Mouse (Mus musculus) frontal cortex, postnatal 14 days (tissue): ENCODE results near the gene Syt14.

ENCODE experiments used
- DNase-seq, 2 experiments: peaks; one replicate each; pipeline ENCODE4 v3.0.0; 2022; ENCODE audit warnings: low spot score in 2 of 2

Gene Syt14

GRCm38 (mm10) chr1:192993491-192993890, 42.1 kb downstream of the Syt14 start:
- no peak for DNase-seq

- DNase-seq: no peak
These were observed 48.4 kb downstream of the Syt14 start for GRCm38 (mm10) chr1:192987203-192987602.

DNA sequence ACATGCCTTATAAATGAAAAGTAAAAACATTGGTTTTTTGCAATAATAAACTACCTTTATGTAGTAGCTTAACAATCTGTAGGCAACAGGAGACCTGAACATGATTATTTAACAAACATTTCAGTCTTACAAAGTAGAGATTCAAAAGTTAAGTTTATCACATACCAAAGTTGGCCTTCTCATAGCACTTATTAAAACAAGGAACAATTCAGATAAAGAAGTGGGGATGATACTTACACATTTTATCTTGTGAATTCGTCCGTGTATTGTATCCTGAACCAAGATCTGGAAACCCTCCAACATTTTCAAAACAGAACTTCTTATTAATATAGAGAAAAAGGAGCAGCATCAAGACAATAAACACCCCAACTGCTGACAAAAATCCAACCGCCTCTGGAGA, 49.1 kb downstream of the Syt14 start:
- DNase-seq: no peak

GRCm38 (mm10) chr1:192984333-192984732, 51.2 kb downstream of the Syt14 start:
- no peak for DNase-seq

DNA sequence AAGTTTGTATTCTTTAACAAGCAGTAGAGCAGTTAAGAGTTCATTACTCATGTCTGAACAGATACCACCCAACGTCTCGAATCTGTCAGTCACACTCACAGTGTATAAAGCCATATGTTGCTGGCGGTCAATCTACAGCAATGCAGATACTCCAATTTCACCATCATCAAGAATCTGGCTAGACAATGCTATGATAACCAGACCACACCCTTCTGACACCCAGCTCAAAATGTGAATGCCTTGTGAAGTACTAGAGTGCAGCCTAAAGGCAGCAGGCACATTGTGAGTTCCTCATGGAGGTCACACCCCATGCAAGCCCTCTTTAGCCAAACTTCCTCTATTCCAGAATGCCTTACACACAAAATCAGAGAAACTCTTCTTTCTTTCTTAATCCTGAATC, 53.9 kb downstream of the Syt14 start:
- DNase-seq: no peak

GRCm38 (mm10) chr1:192981120-192981519, 54.5 kb downstream of the Syt14 start:
- DNase-seq: no peak

DNA sequence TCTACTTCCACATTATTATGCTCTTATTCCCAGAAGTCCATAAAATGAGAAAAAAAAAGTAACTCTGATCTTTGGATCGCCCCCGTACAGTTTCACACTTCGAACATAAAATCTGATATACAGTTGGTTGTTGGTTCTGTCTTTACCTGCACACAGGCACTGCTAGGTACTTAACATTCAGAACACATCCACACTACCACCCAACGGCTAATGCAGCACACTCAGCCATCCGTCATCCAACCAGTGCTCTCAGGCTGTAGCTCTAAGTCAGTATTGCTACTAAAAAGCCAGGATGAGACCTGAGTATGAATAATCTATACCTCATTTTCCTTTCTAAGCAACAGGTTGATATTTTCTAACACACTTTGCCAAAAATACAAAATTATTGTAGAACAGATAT, 73.3 kb downstream of the Syt14 start:
- no peak for DNase-seq

DNA sequence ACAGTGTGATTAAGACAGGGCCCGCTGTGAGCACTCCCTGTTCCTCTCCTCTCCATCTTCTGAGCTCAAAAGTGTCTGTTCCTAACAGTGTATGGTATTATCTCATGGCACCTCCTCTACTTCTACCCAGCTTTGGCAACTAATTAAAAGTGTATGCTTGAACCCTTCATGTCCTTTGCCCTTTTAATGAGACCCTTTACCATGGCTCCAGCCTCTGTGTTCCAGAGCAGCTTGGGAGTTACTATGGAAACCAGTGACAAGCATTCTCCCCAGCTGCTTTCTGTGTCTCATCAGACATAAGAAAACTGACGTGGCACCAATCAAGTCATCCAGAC, 87.8 kb downstream of the Syt14 start:
- no peak for DNase-seq

- no peak for DNase-seq
These were observed 88.3 kb downstream of the Syt14 start for GRCm38 (mm10) chr1:192947170-192947838.

DNA sequence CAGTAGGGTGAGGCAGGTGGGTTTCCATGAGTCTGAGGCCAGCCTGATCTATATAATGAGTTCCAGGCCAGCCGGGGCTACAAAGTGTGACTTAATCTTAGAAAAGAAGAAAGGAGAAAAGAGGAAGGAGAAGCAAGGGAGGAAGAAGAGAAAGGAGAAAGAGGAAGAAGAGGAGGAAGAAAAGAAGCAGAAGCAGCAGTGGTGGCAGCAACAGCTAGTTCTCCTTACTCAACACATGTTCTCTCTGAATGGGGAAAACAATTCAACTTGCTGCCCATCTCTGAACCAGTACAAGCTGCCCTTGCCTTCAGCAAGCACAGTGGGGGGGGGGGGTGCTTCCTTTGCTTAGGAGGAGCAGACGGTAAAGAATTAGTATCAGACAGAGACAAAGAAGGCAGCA, 96.5 kb downstream of the Syt14 start:
- DNase-seq: no peak

DNA sequence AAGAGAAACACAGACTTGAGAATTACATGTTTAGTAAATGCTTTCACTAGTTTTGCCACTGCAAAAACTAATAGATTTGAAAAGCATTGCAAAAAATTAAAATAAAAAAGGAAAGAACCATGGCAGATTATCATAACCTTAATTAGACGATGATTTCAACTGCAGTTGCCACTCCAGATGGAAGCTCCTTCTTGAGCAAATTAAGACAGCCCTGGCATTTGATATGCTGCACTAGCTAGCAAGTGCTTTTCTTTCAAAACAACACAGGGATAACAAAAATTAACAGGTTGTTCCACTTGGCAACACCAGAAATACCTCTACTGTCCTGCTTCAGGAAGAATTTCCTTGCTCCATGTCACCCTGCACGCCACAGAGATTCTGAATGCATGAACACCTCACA, 97.6 kb downstream of the Syt14 start:
- DNase-seq: no peak

GRCm38 (mm10) chr1:192931797-192932196, 103.8 kb downstream of the Syt14 start:
- no peak for DNase-seq

DNA sequence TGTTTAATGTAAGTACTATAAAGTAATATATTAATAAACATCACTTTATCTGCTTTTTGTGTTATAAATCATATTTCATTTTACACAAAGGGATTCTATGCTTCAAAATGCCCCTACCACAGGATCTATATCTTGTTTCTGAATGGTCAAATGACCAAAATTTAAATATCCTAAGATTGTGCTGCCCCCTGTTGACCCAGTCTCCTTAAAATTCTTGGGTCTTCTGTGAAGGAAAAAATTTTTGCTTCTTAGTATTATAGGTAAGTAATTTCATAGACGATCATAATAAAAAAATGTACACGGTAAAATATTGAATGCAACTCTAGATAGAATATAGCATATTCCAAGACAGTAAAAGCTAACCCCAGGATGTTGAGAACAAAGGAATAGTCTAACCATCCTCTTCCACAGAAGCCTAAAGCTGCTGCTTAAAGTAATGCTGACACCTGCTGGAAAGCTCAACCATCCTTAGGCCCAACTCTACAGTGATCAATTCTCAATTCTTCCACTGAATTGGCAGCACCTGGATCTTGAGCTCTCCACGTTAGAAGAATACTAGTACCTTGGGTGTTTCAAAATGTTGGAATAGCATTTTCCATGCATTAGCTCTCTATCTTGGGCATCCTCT, 123.4 kb downstream of the Syt14 start:
- DNase-seq: no peak

- DNase-seq: no peak
These were observed 134.1 kb downstream of the Syt14 start for GRCm38 (mm10) chr1:192901516-192901915.

DNA sequence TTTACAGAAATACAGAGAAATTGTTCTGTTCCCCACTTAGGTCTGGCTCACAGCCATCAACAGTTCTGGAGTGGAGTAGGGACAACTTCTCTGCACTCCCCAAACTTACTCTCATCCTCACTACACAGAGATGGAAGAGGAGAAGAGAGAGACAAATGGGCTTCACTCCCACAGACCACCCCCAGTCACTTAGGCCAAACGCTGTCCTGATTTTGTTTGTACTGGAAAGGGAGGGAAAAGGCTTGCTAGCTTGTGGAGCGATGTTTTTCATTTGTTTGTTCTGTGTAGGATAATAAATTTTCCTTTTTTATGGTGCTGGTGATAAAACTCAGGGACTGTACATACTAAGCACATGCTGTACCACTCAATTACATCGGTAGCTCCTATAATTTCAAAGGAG, 134.7 kb downstream of the Syt14 start:
- no peak for DNase-seq

DNA sequence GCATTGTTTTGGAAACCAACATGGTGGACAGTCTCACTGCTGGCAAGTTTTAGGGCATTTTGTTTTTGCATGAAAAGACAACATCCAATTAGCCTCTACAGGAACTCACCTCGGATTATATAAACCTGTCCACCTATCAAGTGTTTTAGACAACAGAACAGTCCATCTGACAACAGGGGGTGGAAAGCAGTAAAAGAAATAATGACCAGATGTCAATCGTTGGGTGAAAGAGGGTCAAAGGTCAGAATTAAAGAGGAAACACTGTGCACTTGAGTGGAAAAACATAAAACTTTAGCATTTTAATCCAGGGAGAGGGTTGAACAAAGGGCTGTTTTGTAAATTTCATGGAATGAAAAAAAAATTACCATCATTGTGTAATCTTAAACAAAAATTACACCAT, 136.8 kb downstream of the Syt14 start:
- DNase-seq: no peak

DNA sequence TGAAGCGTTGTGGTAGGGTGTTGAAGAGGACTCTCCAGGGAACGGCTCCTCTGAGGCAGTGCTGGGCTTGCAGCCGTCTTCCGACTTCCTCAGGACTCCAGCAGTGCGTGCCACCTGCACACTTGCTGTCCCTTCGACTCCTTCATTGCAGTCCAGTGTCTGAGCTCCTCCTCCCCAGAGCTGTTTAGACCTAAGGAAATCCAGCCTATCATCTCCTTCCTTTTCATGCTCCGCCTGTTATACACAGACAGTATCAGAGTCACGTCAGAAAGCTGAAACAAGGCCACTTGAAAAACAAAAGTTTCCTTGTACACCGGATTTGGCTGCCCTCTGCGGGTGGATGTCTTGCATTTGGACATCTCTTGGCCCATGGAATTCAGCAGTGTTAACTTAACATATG, 138.4 kb downstream of the Syt14 start:
- no peak for DNase-seq

- no peak for DNase-seq
These were observed 139.5 kb downstream of the Syt14 start for GRCm38 (mm10) chr1:192896076-192896475.

DNA sequence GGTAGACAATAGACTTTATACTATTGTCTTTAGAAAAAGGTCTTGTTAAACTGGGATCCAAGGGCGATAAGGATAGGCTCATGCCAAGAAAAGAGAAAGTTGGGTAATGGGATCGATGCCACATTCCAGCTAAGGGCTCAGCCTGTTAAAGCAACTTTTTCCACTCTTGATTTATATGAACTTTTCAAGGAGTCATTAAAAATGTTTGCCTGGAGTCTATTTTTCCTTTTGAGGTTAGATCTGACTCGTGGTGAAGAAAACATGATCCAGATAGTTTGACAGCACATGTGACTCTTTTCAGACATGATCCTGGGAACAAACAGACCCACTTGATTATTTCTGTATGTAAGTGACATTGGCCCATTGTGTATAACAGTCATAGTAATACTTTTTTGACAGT, 144.9 kb downstream of the Syt14 start:
- DNase-seq: no peak

DNA sequence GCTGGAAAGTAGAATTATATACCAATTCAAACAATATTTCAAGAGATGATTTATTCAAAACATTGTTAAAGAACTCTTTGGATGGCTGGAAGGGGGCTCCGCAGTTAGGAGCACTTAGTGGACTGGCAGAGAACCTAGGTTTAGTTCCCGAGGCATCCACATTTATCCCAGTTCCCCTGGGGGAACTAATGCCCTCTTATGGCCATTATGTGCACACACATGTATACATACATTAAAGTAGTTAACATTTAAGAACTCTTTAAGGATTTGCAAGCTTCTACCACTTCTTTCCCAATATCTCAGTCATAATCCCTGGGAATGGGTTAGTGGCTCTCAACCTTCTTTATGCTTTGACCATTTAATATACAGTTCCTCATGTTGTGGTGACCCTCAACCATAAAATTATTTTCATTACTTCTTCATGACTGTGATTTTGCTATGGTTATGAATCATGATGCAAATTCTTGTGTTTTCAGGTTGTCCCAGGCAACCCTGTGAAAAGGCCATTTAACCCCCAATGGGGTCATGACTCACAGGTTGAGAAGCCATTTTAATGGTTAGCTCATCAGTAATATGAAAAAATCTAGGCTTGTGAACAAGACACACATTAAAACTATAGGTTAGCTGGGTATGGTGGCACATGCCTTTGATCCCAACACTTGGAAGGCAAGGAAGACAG, 152.8 kb downstream of the Syt14 start:
- no peak for DNase-seq

DNA sequence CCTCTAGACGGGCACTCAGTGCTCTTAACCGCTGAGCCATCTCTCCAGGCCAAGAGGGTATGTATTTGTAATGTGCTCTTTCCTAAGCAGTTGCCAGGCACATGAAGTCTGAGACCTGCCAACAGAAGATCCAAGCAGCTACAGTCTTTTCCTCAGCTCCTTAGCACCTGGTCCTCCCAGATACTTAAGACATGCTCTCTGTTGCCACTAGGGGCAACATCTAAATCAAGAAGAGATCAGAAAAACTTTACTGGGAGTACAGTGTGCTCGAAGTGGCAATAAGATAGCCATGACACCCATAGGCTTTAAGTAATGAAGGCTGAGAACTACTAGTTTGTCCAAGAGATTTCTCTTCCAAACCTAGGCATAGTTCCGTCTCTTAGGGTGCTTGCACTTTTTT, 155.4 kb downstream of the Syt14 start:
- no peak for DNase-seq

DNA sequence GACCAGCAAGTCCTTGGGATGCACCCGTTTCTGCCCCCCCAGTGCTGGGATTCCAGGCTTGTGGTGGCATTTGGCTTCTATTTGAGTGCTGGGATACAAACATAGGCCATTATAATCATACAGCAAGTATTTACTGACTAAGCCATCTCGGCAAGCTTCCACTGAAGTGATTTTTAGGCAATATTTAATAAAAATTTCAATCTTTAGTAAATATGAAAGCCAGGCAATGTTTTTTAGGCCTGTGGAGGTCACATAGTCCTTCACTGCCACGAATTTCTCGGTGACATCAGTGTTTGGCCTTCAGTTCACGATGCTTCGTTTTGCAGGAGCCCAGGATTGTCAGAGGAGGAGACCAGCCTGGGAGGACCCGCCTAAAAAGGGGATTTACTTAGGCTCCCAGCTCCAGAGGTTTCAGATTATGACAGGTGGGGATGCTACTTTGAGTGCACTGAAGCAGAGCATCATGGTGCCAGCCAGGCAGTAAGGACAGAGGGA, 156.4 kb downstream of the Syt14 start:
- no peak for DNase-seq

GRCm38 (mm10) chr1:192872841-192873240, 162.7 kb downstream of the Syt14 start:
- DNase-seq: no peak
